7 mouse cellular contexts compared by ENCODE assay signal in genomic region chr1:132387943-132388342, GRCm38 (mm10). TPM values are rescaled to one million over a fixed set of nuclear protein-coding genes. Genes with fewer than 3 reads are reported as not detected.
DNase-seq lines count a peak whose midpoint lies in the region; ATAC-seq and TF ChIP-seq lines count a peak whose summit lies in the region.

No protein-coding gene starts in this region.

- ATAC-seq in forebrain, embryonic 11.5 days (replicated peaks; ENCODE audit: low FRiP score) = no peak
- ATAC-seq in limb, embryonic 14.5 days (ENCODE audit: low FRiP score, low read depth) = no peak
- ATAC-seq in neural tube, embryonic 13.5 days (ENCODE audit: low read depth) = no peak

- no peaks in the 10 kb centered on the region for H3K9me3 ChIP-seq in forebrain, embryonic 11.5 days (ENCODE audit: control insufficient read depth, low read length)
- no peaks in the 10 kb centered on the region for H3K9me3 ChIP-seq in limb, embryonic 14.5 days (ENCODE audit: control insufficient read depth, low read length)
- no peaks in the 10 kb centered on the region for H3K9me3 ChIP-seq in neural tube, embryonic 13.5 days

- peaks cover 21% of the 10 kb centered on the region for H3K4me1 ChIP-seq in forebrain, embryonic 11.5 days (replicated peaks; ENCODE audit: control insufficient read depth, insufficient read depth, low read length)
- H3K4me1 ChIP-seq in limb, embryonic 14.5 days (ENCODE audit: control insufficient read depth, insufficient read depth, low read length) = peaks cover 35% of the 10 kb centered on the region
- peaks cover 80% of the 10 kb centered on the region for H3K4me1 ChIP-seq in neural tube, embryonic 13.5 days (replicated peaks)

- WGBS in forebrain, embryonic 11.5 days = 31% methylated on average over 4 of the region's 4 CpGs
- 46% methylated on average over 4 of the region's 4 CpGs for WGBS in limb, embryonic 14.5 days
- WGBS in neural tube, embryonic 13.5 days = 43% methylated on average over 4 of the region's 4 CpGs

- no peaks in the 10 kb centered on the region; the same call in 1 of the 2 replicates for H3K27me3 ChIP-seq in forebrain, embryonic 11.5 days (ENCODE audit: control insufficient read depth, insufficient read depth, low read length)
- H3K27me3 ChIP-seq in limb, embryonic 14.5 days (ENCODE audit: control insufficient read depth, insufficient read depth, low read length) = no peaks in the 10 kb centered on the region
- no peaks in the 10 kb centered on the region for H3K27me3 ChIP-seq in neural tube, embryonic 13.5 days

- H3K36me3 ChIP-seq in forebrain, embryonic 11.5 days (ENCODE audit: control insufficient read depth, insufficient read depth, low read length) = no peaks in the 10 kb centered on the region; the same call in 1 of the 2 replicates
- H3K36me3 ChIP-seq in limb, embryonic 14.5 days (ENCODE audit: control insufficient read depth, insufficient read depth, low read length) = no peaks in the 10 kb centered on the region; the same call in 1 of the 2 replicates
- H3K36me3 ChIP-seq in neural tube, embryonic 13.5 days = no peaks in the 10 kb centered on the region

- no peak overlapping the region for H3K4me3 ChIP-seq in forebrain, embryonic 11.5 days (ENCODE audit: low read depth, low read length)
- H3K4me3 ChIP-seq in limb, embryonic 14.5 days (replicated peaks; ENCODE audit: low read length) = no peak overlapping the region
- peak overlapping the region; percentile 78; the same call in 1 of the 2 replicates for H3K4me3 ChIP-seq in neural tube, embryonic 13.5 days

- DNase-seq in spleen, postnatal 10 days (ENCODE audit: low spot score in 2 of 2) = peak; percentile 51 to 61
- no peak for DNase-seq in spleen, postnatal 14 days (ENCODE audit: low spot score in 2 of 2)
- no peak for DNase-seq in forebrain, embryonic 11.5 days (ENCODE audit: low spot score)
- no peak for DNase-seq in limb, embryonic 14.5 days (ENCODE audit: low spot score)
- no peak for DNase-seq in c-Kit-positive CD71-positive TER-119-positive erythroid progenitor cells, embryonic 14.5 days (ENCODE audit: low spot score)
- DNase-seq in embryo, embryonic 11 days = no peak

- no peak for TF ChIP-seq POLR2A in limb, embryonic 14.5 days (IDR thresholded peaks at IDR 0.05; ENCODE audit: borderline replicate concordance, extremely low read depth, insufficient read depth, insufficient read length)

- H3K9ac ChIP-seq in forebrain, embryonic 11.5 days (ENCODE audit: low read length) = no peak overlapping the region; the same call in 1 of the 2 replicates
- H3K9ac ChIP-seq in limb, embryonic 14.5 days (ENCODE audit: low read depth, low read length, severe bottlenecking) = no peak overlapping the region; the same call in 1 of the 2 replicates
- H3K9ac ChIP-seq in neural tube, embryonic 13.5 days = peak overlapping the region; percentile 96

- H3K4me2 ChIP-seq in forebrain, embryonic 11.5 days (ENCODE audit: low read depth, low read length, severe bottlenecking) = 0 out of 2 replicates have a peak overlapping the region, but pooled peaks have one; percentile 6
- peak overlapping the region; percentile 19; the same call in 1 of the 2 replicates for H3K4me2 ChIP-seq in limb, embryonic 14.5 days (replicated peaks; ENCODE audit: low read depth, low read length, severe bottlenecking)
- peak overlapping the region; percentile 91 for H3K4me2 ChIP-seq in neural tube, embryonic 13.5 days

- H3K27ac ChIP-seq in forebrain, embryonic 11.5 days (ENCODE audit: low read depth, low read length) = no peak overlapping the region
- H3K27ac ChIP-seq in limb, embryonic 14.5 days (replicated peaks; ENCODE audit: low read depth, low read length) = no peak overlapping the region
- peak overlapping the region; percentile 30 for H3K27ac ChIP-seq in neural tube, embryonic 13.5 days (replicated peaks)

RNA-seq across cellular contexts. Expression of gene Tmcc2, which starts 3.1 kb away (rescaled TPM):
- 13.3 and 16.1 TPM in 2 replicates for polyA plus RNA-seq in forebrain, embryonic 11.5 days (2014; fragmentation: Nextera tagmentation; extraction: Ambion mirVana)
- polyA plus RNA-seq in limb, embryonic 14.5 days (2012; rRNA removed) = 18.0 and 24.2 TPM in 2 replicates
- polyA plus RNA-seq in limb, embryonic 14.5 days (2014; fragmentation: Nextera tagmentation; extraction: Ambion mirVana) = 9.1 and 9.3 TPM in 2 replicates
- polyA plus RNA-seq in neural tube, embryonic 13.5 days (2015; fragmentation: Nextera tagmentation; extraction: Ambion mirVana) = 32.2 and 33.9 TPM in 2 replicates

RNA-seq across cellular contexts. Expression of gene Dstyk, which starts 29.4 kb away (rescaled TPM):
- polyA plus RNA-seq in forebrain, embryonic 11.5 days (2014; fragmentation: Nextera tagmentation; extraction: Ambion mirVana) = 13.6 and 15.7 TPM in 2 replicates
- 17.1 and 17.8 TPM in 2 replicates for polyA plus RNA-seq in limb, embryonic 14.5 days (2012; rRNA removed)
- 18.3 and 20.8 TPM in 2 replicates for polyA plus RNA-seq in limb, embryonic 14.5 days (2014; fragmentation: Nextera tagmentation; extraction: Ambion mirVana)
- polyA plus RNA-seq in neural tube, embryonic 13.5 days (2015; fragmentation: Nextera tagmentation; extraction: Ambion mirVana) = 9.2 and 9.8 TPM in 2 replicates

Comparison
In these comparisons a context has a peak if more than half of its experiments do, and no peak if none do; other contexts are left out.
1. DNase-seq: peak in spleen, postnatal 10 days (2 of 2); none in spleen, postnatal 14 days (0 of 2), forebrain, embryonic 11.5 days (single experiment), limb, embryonic 14.5 days (single experiment), c-Kit-positive CD71-positive TER-119-positive erythroid progenitor cells, embryonic 14.5 days (single experiment) and embryo, embryonic 11 days (single experiment).
2. H3K4me2 ChIP-seq: peak in every context shown above with its lines; median percentile 91 in neural tube, embryonic 13.5 days; 19 in limb, embryonic 14.5 days; 6 in forebrain, embryonic 11.5 days.